Mouse (Mus musculus): Measurements from ENCODE around the gene Ccdc17. TPM values are rescaled to one million over a fixed set of nuclear protein-coding genes. Genes with fewer than 3 reads are reported as not detected.
A peak's percentile ranks its signal among the peaks of the same experiment; 100 is the strongest.

Ccdc17 gene
- total and polyA plus RNA-seq, 3 experiments = 2.5 to 4.0 (median 2.9) TPM

GRCm38 (mm10) chr4:116627359-116627716 is 30.9 kb downstream of the Ccdc17 start (continued):
- TF ChIP-seq USF1 (IDR thresholded peaks at IDR 0.05; ENCODE audit: low read depth, low read length) = no peak
- no peak for TF ChIP-seq EP300 (IDR thresholded peaks at IDR 0.05; ENCODE audit: low read length)
- no peak for TF ChIP-seq IRF4 (IDR thresholded peaks at IDR 0.05; ENCODE audit: low read depth, low read length)
- TF ChIP-seq MYC (IDR thresholded peaks at IDR 0.05; ENCODE audit: low read depth, low read length) = no peak; the same call in 1 of the 2 replicates
- TF ChIP-seq CHD2 (IDR thresholded peaks at IDR 0.05; ENCODE audit: low read length) = no peak
- no peak for TF ChIP-seq RAD21 (IDR thresholded peaks at IDR 0.05; ENCODE audit: low read depth, low read length)
- TF ChIP-seq POLR2A (IDR thresholded peaks at IDR 0.05; ENCODE audit: low read depth, low read length) = peak; percentile 99
- TF ChIP-seq NELFE (IDR thresholded peaks at IDR 0.05; ENCODE audit: low read depth, low read length) = peak; percentile 100
- no peak for TF ChIP-seq PAX5 (IDR thresholded peaks at IDR 0.05; ENCODE audit: low read length)
- no peak for TF ChIP-seq MXI1 (IDR thresholded peaks at IDR 0.05; ENCODE audit: low read depth, low read length)
- 0 out of 2 replicates have a peak, but pooled peaks have one; percentile 79 for TF ChIP-seq E2F4 (IDR thresholded peaks at IDR 0.05; ENCODE audit: insufficient replicate concordance, low read depth, low read length)
- TF ChIP-seq ZC3H11A (IDR thresholded peaks at IDR 0.05; ENCODE audit: low read depth, low read length) = no peak
- no peak for TF ChIP-seq GABPA (IDR thresholded peaks at IDR 0.05; ENCODE audit: insufficient replicate concordance, low read depth, low read length)
- TF ChIP-seq SIN3A (IDR thresholded peaks at IDR 0.05; ENCODE audit: low read length) = peak; percentile 97
- no peak for TF ChIP-seq SMC3 (IDR thresholded peaks at IDR 0.05; ENCODE audit: low read depth, low read length)
- peak; percentile 98 for TF ChIP-seq TBP (conservative IDR thresholded peaks at IDR 0.05; ENCODE audit: low read depth, low read length)
- peak; percentile 80 for TF ChIP-seq ELF1 (IDR thresholded peaks at IDR 0.05; ENCODE audit: low read depth, low read length)
- TF ChIP-seq MAX (IDR thresholded peaks at IDR 0.05; ENCODE audit: low read length) = no peak
- 0 out of 2 replicates have a peak, but pooled peaks have one; percentile 82 for TF ChIP-seq CHD1 (IDR thresholded peaks at IDR 0.05; ENCODE audit: low read depth, low read length)
- no peak for TF ChIP-seq RCOR1 (conservative IDR thresholded peaks at IDR 0.05; ENCODE audit: low read depth, low read length)
- no peak for TF ChIP-seq UBTF (IDR thresholded peaks at IDR 0.05; ENCODE audit: low read depth, low read length)

DNA sequence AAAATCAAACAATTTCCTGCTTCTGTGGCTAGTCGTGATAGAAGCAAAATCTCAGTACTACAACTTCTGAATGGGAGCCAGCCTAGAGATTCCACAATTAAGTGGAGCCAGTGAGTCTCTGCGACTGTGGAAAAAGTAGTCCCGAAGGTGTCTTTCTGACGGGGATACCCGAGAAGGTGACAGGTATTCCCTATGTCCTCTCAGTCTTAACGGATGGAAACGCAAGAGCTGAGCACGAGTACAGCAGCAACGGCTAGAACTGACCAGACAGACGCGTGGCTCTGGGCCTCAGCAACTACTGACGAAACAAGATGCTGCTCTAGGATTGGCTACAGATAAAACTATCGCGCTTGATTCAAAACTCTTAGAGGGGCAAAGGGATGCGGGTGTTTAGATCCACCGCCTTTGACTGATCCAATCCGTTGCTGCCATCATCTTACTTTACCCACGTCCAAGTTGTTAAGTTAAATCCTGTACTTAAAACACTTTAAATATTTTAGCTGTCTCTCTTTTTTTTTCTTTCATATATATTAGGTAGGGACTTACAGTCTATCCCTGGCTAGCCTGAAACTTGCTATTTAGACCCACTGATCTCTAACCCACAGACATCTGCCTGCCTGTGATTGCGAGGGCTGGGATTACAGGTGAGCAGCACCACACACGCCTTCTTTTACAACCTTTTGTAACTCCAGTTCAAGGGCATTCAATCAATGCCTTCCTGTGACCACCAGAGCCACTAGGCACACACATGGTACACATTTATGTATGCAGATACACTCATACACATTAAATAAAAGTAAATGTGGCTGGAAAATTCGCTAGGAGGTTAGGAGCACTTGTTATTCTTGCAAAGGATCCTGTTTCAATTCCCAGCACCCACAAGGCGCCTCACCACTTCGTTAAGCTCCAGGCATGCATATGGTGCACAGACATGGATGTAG is 31.5 kb downstream of the Ccdc17 start, which contains the start of gene Nasp:
TSS of gene Nasp (minus strand) at position 220 of the 941 bp plus-strand sequence.
- H3K4me2 ChIP-seq (ENCODE audit: insufficient read depth, low read depth, poor library complexity, severe bottlenecking) = peak within 1 kb of the TSS; percentile 94
- H3K36me3 ChIP-seq (replicated peaks in 1 of 2; ENCODE audit: control insufficient read depth in 1 of 2, insufficient read depth in 1 of 2, low read length in 1 of 2) = peaks cover 0 to 19% of the 10 kb centered on the region in 2 experiments
- H3K4me3 ChIP-seq (replicated peaks in 1 of 3; ENCODE audit: low read depth in 2 of 3, low read length in 2 of 3, poor library complexity in 1 of 3) = peak within 1 kb of the TSS; percentile 90 to 99 (median 97)
- H3K9me3 ChIP-seq (replicated peaks; ENCODE audit: low read length) = no peaks in the 10 kb centered on the region
- H3K27ac ChIP-seq (ENCODE audit: insufficient read depth, low read depth) = peak within 1 kb of the TSS; percentile 82
- dilution Hi-C loops (cut with MboI; ENCODE audit: extremely low pct_ligation_motif_present, extremely low pct_unique_long_range_greater_than_20kb, low sequenced_read_pairs) = no loop called here
- peaks cover 4 to 27% of the 10 kb centered on the region in 2 experiments; a peak in 3 of 4 replicates for H3K4me1 ChIP-seq (ENCODE audit: control insufficient read depth in 1 of 2, insufficient read depth in 2 of 2)
- H3K9ac ChIP-seq (ENCODE audit: insufficient read depth, low read depth) = peak within 1 kb of the TSS; percentile 85
- DNase-seq (ENCODE audit: extremely low read depth) = peak; percentile 92
- peaks cover 34% of the 10 kb centered on the region for H3K79me2 ChIP-seq (replicated peaks; ENCODE audit: control insufficient read depth, extremely low read depth, insufficient read depth, poor library complexity, severe bottlenecking)
- in situ Hi-C loops (cut with MboI; ENCODE audit: low pct_ligation_motif_present, low pct_unique_long_range_greater_than_20kb, low sequenced_read_pairs) = no loop called here
- no peaks in the 10 kb centered on the region for H3K27me3 ChIP-seq (replicated peaks)
- peak; percentile 49 for TF ChIP-seq NRF1 (IDR thresholded peaks at IDR 0.05; ENCODE audit: low read depth, low read length)
- TF ChIP-seq ZNF384 (IDR thresholded peaks at IDR 0.05; ENCODE audit: low read depth, low read length) = peak; percentile 48; the same call in 1 of the 2 replicates
- no peak for TF ChIP-seq EP300 (IDR thresholded peaks at IDR 0.05; ENCODE audit: low read length)
- TF ChIP-seq JUND (conservative IDR thresholded peaks at IDR 0.05; ENCODE audit: low read depth, low read length) = no peak
- no peak for TF ChIP-seq RCOR1 (conservative IDR thresholded peaks at IDR 0.05; ENCODE audit: low read depth, low read length)
- TF ChIP-seq ZMIZ1 (IDR thresholded peaks at IDR 0.05; ENCODE audit: low read depth, low read length) = peak; percentile 16; the same call in 1 of the 2 replicates
- TF ChIP-seq SIN3A (IDR thresholded peaks at IDR 0.05; ENCODE audit: low read length) = peak; percentile 66; the same call in 1 of the 2 replicates
- TF ChIP-seq JUN (IDR thresholded peaks at IDR 0.05; ENCODE audit: insufficient read depth, low read depth, low read length) = no peak
- TF ChIP-seq TCF12 (IDR thresholded peaks at IDR 0.05; ENCODE audit: low read depth, low read length) = no peak
- no peak for TF ChIP-seq HCFC1 (IDR thresholded peaks at IDR 0.05; ENCODE audit: low read depth, low read length)
- no peak for TF ChIP-seq TBP (conservative IDR thresholded peaks at IDR 0.05; ENCODE audit: low read depth, low read length)
- TF ChIP-seq MAFK (IDR thresholded peaks at IDR 0.05; ENCODE audit: insufficient replicate concordance, low read length) = no peak
- TF ChIP-seq ETS1 (conservative IDR thresholded peaks at IDR 0.05; ENCODE audit: low read depth, low read length) = no peak
- no peak for TF ChIP-seq SMC3 (IDR thresholded peaks at IDR 0.05; ENCODE audit: low read depth, low read length)
- TF ChIP-seq USF2 (conservative IDR thresholded peaks at IDR 0.05; ENCODE audit: low read depth, low read length) = no peak
- TF ChIP-seq PAX5 (IDR thresholded peaks at IDR 0.05; ENCODE audit: low read length) = no peak
- TF ChIP-seq E2F4 (IDR thresholded peaks at IDR 0.05; ENCODE audit: insufficient replicate concordance, low read depth, low read length) = no peak; the same call in 1 of the 2 replicates
- no peak for TF ChIP-seq MEF2A (IDR thresholded peaks at IDR 0.05; ENCODE audit: borderline replicate concordance, low read depth, low read length)
- no peak for TF ChIP-seq POLR2AphosphoS2 (IDR thresholded peaks at IDR 0.05; ENCODE audit: low read depth, low read length)
- peak; percentile 98 for TF ChIP-seq CHD2 (IDR thresholded peaks at IDR 0.05; ENCODE audit: low read length)
- no peak for TF ChIP-seq RAD21 (IDR thresholded peaks at IDR 0.05; ENCODE audit: low read depth, low read length)
- no peak for TF ChIP-seq ZC3H11A (IDR thresholded peaks at IDR 0.05; ENCODE audit: low read depth, low read length)
